Mouse (Mus musculus) left cerebral cortex, adult 8-10 months (tissue): ENCODE measurements at regions not wholly inside any gene's neighbourhood (a gene's known extent, or its start where the extent isn't known, plus 50 kb on each side); places are given as distances from the start of the nearest gene placed in this dataset.

ENCODE experiments used
- DNase-seq, 2 experiments: peaks; one replicate each; pipeline ENCODE4 v3.0.0; 2022; ENCODE audit warnings: low spot score in 2 of 2

DNA sequence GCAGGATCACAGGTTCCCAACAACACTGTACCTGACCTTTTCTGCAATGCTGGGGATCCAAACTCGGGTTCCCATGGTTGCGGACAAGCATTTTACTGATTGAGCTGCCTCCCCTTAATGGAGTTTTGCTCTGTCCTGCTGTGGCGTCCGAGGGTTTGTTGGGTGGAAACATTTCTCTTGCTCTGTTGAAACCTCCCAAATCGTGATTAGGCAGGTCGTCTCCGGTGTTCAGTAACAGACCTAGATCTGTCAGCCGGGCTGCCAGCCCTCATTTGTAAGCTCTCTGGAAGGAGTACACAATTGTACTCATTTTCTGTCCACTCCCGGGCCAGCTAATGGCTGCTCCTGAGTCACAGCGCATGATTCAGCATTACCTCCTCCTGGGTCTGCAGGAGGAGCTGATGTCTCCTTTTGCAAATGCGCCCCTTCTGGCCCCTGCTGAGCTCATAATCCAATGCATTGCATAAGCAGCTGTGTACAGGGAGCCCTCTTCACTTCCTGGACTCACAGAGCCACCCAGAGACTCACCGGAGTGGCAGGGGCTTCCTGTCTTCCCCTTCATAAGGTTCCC lies 49.8 kb upstream of the Sipa1l2 start:
- DNase-seq: peak; percentile 15 to 27
